Mouse (Mus musculus) myocyte (in vitro differentiated cells): Measurements from ENCODE around the gene Phactr2. TPM values are rescaled to one million over a fixed set of nuclear protein-coding genes. Genes with fewer than 3 reads are reported as not detected.
A peak's percentile ranks its signal among the peaks of the same experiment; 100 is the strongest.
"Not testable (repeated sequence)": the region's sequence is repeated elsewhere in the genome, so short reads cannot be mapped to it uniquely, and the experiment has no call there.

ENCODE experiments used
- H3K27me3 ChIP-seq: one replicate; pipeline ENCODE4 v1.6.1; 2011; ENCODE audit not compliant: control insufficient read depth, insufficient read depth, insufficient read length
- H3K36me3 ChIP-seq: one replicate; pipeline ENCODE4 v1.6.1; 2011; ENCODE audit not compliant: control insufficient read depth, insufficient read depth
- H3K4me2 ChIP-seq: one replicate; pipeline ENCODE4 v1.6.1; 2011; ENCODE audit warnings: low read depth, control low read depth
- H3K4me3 ChIP-seq: one replicate; pipeline ENCODE4 v1.5.1; 2011; ENCODE audit warnings: mild to moderate bottlenecking, control low read depth, moderate library complexity
- H3K79me2 ChIP-seq: one replicate; pipeline ENCODE4 v1.6.1; 2011; ENCODE audit not compliant: control insufficient read depth, insufficient read depth
- H3ac ChIP-seq: one replicate; pipeline ENCODE4 v1.6.1; 2011; ENCODE audit not compliant: control insufficient read depth, insufficient read length
- CEBPB ChIP-seq: IDR thresholded peaks from 2 replicates; pipeline ENCODE4 v1.6.1; 2011; ENCODE audit warnings: mild to moderate bottlenecking, moderate library complexity; ENCODE audit not compliant: poor library complexity, insufficient read depth, severe bottlenecking
- E2F4 ChIP-seq: IDR thresholded peaks from one replicate; pipeline ENCODE4 v1.6.1; 2011; ENCODE audit warnings: mild to moderate bottlenecking, control low read depth, moderate library complexity; ENCODE audit not compliant: insufficient read depth
- MAX ChIP-seq: IDR thresholded peaks from one replicate; pipeline ENCODE4 v1.6.1; 2011; ENCODE audit warnings: low read depth, mild to moderate bottlenecking, control low read depth
- MYOD1 ChIP-seq, 3 experiments: IDR thresholded peaks; one replicate each; pipeline ENCODE4 v1.6.1; 2011; ENCODE audit warnings: control low read depth in 2 of 3, low read depth in 2 of 3, mild to moderate bottlenecking in 2 of 3, moderate library complexity in 1 of 3; ENCODE audit not compliant: insufficient read length in 2 of 3, control insufficient read depth in 1 of 3
- MYOG ChIP-seq, 3 experiments: IDR thresholded peaks; one replicate each; pipeline ENCODE4 v1.6.1; 2011; ENCODE audit warnings: control low read depth in 2 of 3, low read depth in 2 of 3, mild to moderate bottlenecking in 2 of 3; ENCODE audit not compliant: insufficient read length in 2 of 3, control insufficient read depth in 1 of 3, insufficient read depth in 1 of 3
- POLR2A ChIP-seq: IDR thresholded peaks from one replicate; pipeline ENCODE4 v1.6.1; 2011; ENCODE audit warnings: low read depth, mild to moderate bottlenecking, control low read depth, moderate library complexity; ENCODE audit not compliant: insufficient read length
- POLR2AphosphoS2 ChIP-seq: IDR thresholded peaks from one replicate; pipeline ENCODE4 v1.6.1; 2011; ENCODE audit warnings: low read depth, control low read depth; ENCODE audit not compliant: insufficient read length
- REST ChIP-seq: IDR thresholded peaks from one replicate; pipeline ENCODE4 v1.6.1; 2011; ENCODE audit warnings: mild to moderate bottlenecking, control low read depth, moderate library complexity; ENCODE audit not compliant: insufficient read depth, insufficient read length
- SRF ChIP-seq: IDR thresholded peaks from one replicate; pipeline ENCODE4 v1.6.1; 2011; ENCODE audit warnings: low read depth; ENCODE audit not compliant: control insufficient read depth, insufficient read length
- TCF12 ChIP-seq: IDR thresholded peaks from one replicate; pipeline ENCODE4 v1.6.1; 2011; ENCODE audit warnings: mild to moderate bottlenecking, control low read depth; ENCODE audit not compliant: poor library complexity, insufficient read depth, severe bottlenecking
- TCF3 ChIP-seq: IDR thresholded peaks from one replicate; pipeline ENCODE4 v1.6.1; 2011; ENCODE audit warnings: low read depth, control low read depth; ENCODE audit not compliant: insufficient read length
- USF1 ChIP-seq: IDR thresholded peaks from one replicate; pipeline ENCODE4 v1.6.1; 2011; ENCODE audit warnings: low read depth, mild to moderate bottlenecking, control low read depth, moderate library complexity
- polyA plus RNA-seq: library from polyadenylated mRNA; unstranded; fragments of >200 nt; fragmentation: generic; extraction: Trizol; gene quantifications from one replicate; pipeline ENCODE4 v1.2.1, GENCODE M21; 2012; ENCODE audit warnings: missing spikeins

The Phactr2 gene
- polyA plus RNA-seq, 1 experiment: not detected

GRCm38 (mm10) chr10:13201741-13202293, 272.4 kb downstream of the Phactr2 start:
- no peak overlapping the region for H3K4me2 ChIP-seq
- H3K36me3 ChIP-seq: no peaks in the 10 kb centered on the region
- H3K79me2 ChIP-seq: no peaks in the 10 kb centered on the region
- no peak overlapping the region for H3ac ChIP-seq
- peaks cover 5% of the 10 kb centered on the region for H3K27me3 ChIP-seq
- H3K4me3 ChIP-seq: no peak overlapping the region
- TF ChIP-seq MYOD1 (IDR thresholded peaks at IDR 0.05; ENCODE audit: control insufficient read depth in 1 of 3, insufficient read length in 2 of 3, low read depth in 2 of 3): no peak
- no peak for TF ChIP-seq SRF
- no peak for TF ChIP-seq CEBPB
- TF ChIP-seq MAX: no peak
- TF ChIP-seq POLR2AphosphoS2: no peak
- TF ChIP-seq POLR2A: no peak
- no peak for TF ChIP-seq TCF12
- TF ChIP-seq E2F4: no peak
- no peak for TF ChIP-seq USF1
- TF ChIP-seq MYOG (IDR thresholded peaks at IDR 0.05; ENCODE audit: control insufficient read depth in 1 of 3, insufficient read depth in 1 of 3, insufficient read length in 2 of 3, low read depth in 2 of 3): no peak

GRCm38 (mm10) chr10:13200862-13201261, 273.4 kb downstream of the Phactr2 start:
- Histone ChIP-seq H3K4me2 (no peak overlapping the region), H3K27me3 (peaks cover 5% of the 10 kb centered on the region), H3K36me3 (no peaks in the 10 kb centered on the region), H3ac (no peak overlapping the region), H3K4me3 (no peak overlapping the region), H3K79me2 (no peaks in the 10 kb centered on the region)
- TF ChIP-seq MYOD1 (IDR thresholded peaks at IDR 0.05; ENCODE audit: control insufficient read depth in 1 of 3, insufficient read length in 2 of 3, low read depth in 2 of 3) (no peak), POLR2A (no peak), MYOG (IDR thresholded peaks at IDR 0.05; ENCODE audit: control insufficient read depth in 1 of 3, insufficient read depth in 1 of 3, insufficient read length in 2 of 3, low read depth in 2 of 3) (no peak), TCF3 (no peak), SRF (no peak), MAX (no peak), CEBPB (no peak), TCF12 (no peak), USF1 (no peak), POLR2AphosphoS2 (no peak), E2F4 (no peak), REST (no peak)

- H3K36me3 ChIP-seq: no peaks in the 10 kb centered on the region
- H3K79me2 ChIP-seq: no peaks in the 10 kb centered on the region
- TF ChIP-seq SRF (no peak), POLR2AphosphoS2 (no peak), MYOD1 (IDR thresholded peaks at IDR 0.05; ENCODE audit: control insufficient read depth in 1 of 3, insufficient read length in 2 of 3, low read depth in 2 of 3) (no peak), MAX (no peak), MYOG (IDR thresholded peaks at IDR 0.05; ENCODE audit: control insufficient read depth in 1 of 3, insufficient read depth in 1 of 3, insufficient read length in 2 of 3, low read depth in 2 of 3) (no peak), REST (no peak), CEBPB (no peak), TCF3 (no peak), USF1 (no peak), POLR2A (no peak), TCF12 (no peak), E2F4 (no peak)
- H3K4me3 ChIP-seq: no peak overlapping the region
- H3K27me3 ChIP-seq: peaks cover 5% of the 10 kb centered on the region
- no peak overlapping the region for H3K4me2 ChIP-seq
- no peak overlapping the region for H3ac ChIP-seq
Measured at GRCm38 (mm10) chr10:13199234-13199633, 275.0 kb downstream of the Phactr2 start.

- Histone ChIP-seq H3K36me3 (no peaks in the 10 kb centered on the region), H3K79me2 (peaks cover 7% of the 10 kb centered on the region), H3ac (no peak overlapping the region), H3K4me2 (no peak overlapping the region), H3K27me3 (peaks cover 5% of the 10 kb centered on the region), H3K4me3 (no peak overlapping the region)
- TF ChIP-seq CEBPB (no peak), TCF12 (no peak), MYOD1 (IDR thresholded peaks at IDR 0.05; ENCODE audit: control insufficient read depth in 1 of 3, insufficient read length in 2 of 3, low read depth in 2 of 3) (no peak), MYOG (IDR thresholded peaks at IDR 0.05; ENCODE audit: control insufficient read depth in 1 of 3, insufficient read depth in 1 of 3, insufficient read length in 2 of 3, low read depth in 2 of 3) (no peak), MAX (no peak), REST (no peak), E2F4 (no peak), USF1 (no peak)
Measured at GRCm38 (mm10) chr10:13196872-13197507, 277.2 kb downstream of the Phactr2 start.

GRCm38 (mm10) chr10:13193496-13193895, 280.7 kb downstream of the Phactr2 start:
- Histone ChIP-seq H3ac (peak overlapping the region; percentile 63), H3K36me3 (peaks cover 13% of the 10 kb centered on the region), H3K4me3 (peak overlapping the region; percentile 88), H3K4me2 (peak overlapping the region; percentile 77)
- H3K79me2 ChIP-seq, H3K27me3 ChIP-seq: not testable (repeated sequence)
